Mouse (Mus musculus) small intestine, adult 2 months (tissue): Measurements from ENCODE around the gene Abtb2.

Source experiments
- CTCF ChIP-seq: fragments of 200-500 bp; IDR thresholded peaks from 2 replicates; pipeline ENCODE4 v1.5.1; 2012; ENCODE audit warnings: low read depth, mild to moderate bottlenecking, control low read depth, inconsistent platforms, low read length, moderate library complexity, mixed read lengths; ENCODE audit not compliant: insufficient replicate concordance, insufficient read length; ENCODE audit errors: extremely low read depth
- POLR2A ChIP-seq: fragments of 200-500 bp; IDR thresholded peaks from 2 replicates; pipeline ENCODE4 v1.6.1; 2012; ENCODE audit warnings: low read depth, mild to moderate bottlenecking, control low read depth, inconsistent platforms, low read length, moderate library complexity

GRCm38 (mm10) chr2:103755458-103756085 lies 189.5 kb downstream of the Abtb2 start:
- TF ChIP-seq POLR2A: no peak
- no peak for TF ChIP-seq CTCF
